Mouse (Mus musculus): Measurements from ENCODE around the gene Slc16a2.

Gene Slc16a2

GRCm38 (mm10) chrX:103653021-103653420 lies 168.8 kb downstream of the Slc16a2 start:
- DNase-seq (ENCODE audit: low read depth, low spot score), result no peak

GRCm38 (mm10) chrX:103652048-103652447 lies 169.7 kb downstream of the Slc16a2 start:
- DNase-seq (ENCODE audit: low read depth, low spot score), result no peak
